Mouse (Mus musculus): Measurements from ENCODE around the gene Nr6a1. TPM values are rescaled to one million over a fixed set of nuclear protein-coding genes. Genes with fewer than 3 reads are reported as not detected.
A peak's percentile ranks its signal among the peaks of the same experiment; 100 is the strongest.

The Nr6a1 gene
- polyA plus RNA-seq, 1 experiment: 1.8 TPM

- no peak overlapping the region for H3K4me2 ChIP-seq (ENCODE audit: low read depth)
- TF ChIP-seq TCF3 (IDR thresholded peaks at IDR 0.05; ENCODE audit: insufficient read length, low read depth) (no peak), E2F4 (IDR thresholded peaks at IDR 0.05; ENCODE audit: insufficient read depth) (no peak), TCF12 (IDR thresholded peaks at IDR 0.05; ENCODE audit: insufficient read depth, poor library complexity, severe bottlenecking) (no peak), MYOG (IDR thresholded peaks at IDR 0.05; ENCODE audit: control insufficient read depth in 1 of 3, insufficient read depth in 1 of 3, insufficient read length in 2 of 3, low read depth in 2 of 3) (no peak), MYOD1 (IDR thresholded peaks at IDR 0.05; ENCODE audit: control insufficient read depth in 1 of 3, insufficient read length in 2 of 3, low read depth in 2 of 3) (no peak), CEBPB (IDR thresholded peaks at IDR 0.05; ENCODE audit: insufficient read depth, poor library complexity, severe bottlenecking) (no peak), USF1 (IDR thresholded peaks at IDR 0.05; ENCODE audit: low read depth) (no peak), REST (IDR thresholded peaks at IDR 0.05; ENCODE audit: insufficient read depth, insufficient read length) (no peak), POLR2AphosphoS2 (IDR thresholded peaks at IDR 0.05; ENCODE audit: insufficient read length, low read depth) (no peak), POLR2A (IDR thresholded peaks at IDR 0.05; ENCODE audit: insufficient read length, low read depth) (no peak), MAX (IDR thresholded peaks at IDR 0.05; ENCODE audit: low read depth) (no peak), SRF (IDR thresholded peaks at IDR 0.05; ENCODE audit: control insufficient read depth, insufficient read length, low read depth) (no peak)
- peaks cover 14% of the 10 kb centered on the region for H3K79me2 ChIP-seq (ENCODE audit: control insufficient read depth, insufficient read depth)
- H3ac ChIP-seq (ENCODE audit: control insufficient read depth, insufficient read length): no peak overlapping the region
- no peak overlapping the region for H3K4me3 ChIP-seq
- peaks cover 4% of the 10 kb centered on the region for H3K36me3 ChIP-seq (ENCODE audit: control insufficient read depth, insufficient read depth)
- no peaks in the 10 kb centered on the region for H3K27me3 ChIP-seq (ENCODE audit: control insufficient read depth, insufficient read depth, insufficient read length)
These were observed 81.2 kb downstream of the Nr6a1 start for GRCm38 (mm10) chr2:38846319-38846718.

- Histone ChIP-seq H3K36me3 (ENCODE audit: control insufficient read depth, insufficient read depth) (peaks cover 9% of the 10 kb centered on the region), H3K27me3 (ENCODE audit: control insufficient read depth, insufficient read depth, insufficient read length) (no peaks in the 10 kb centered on the region), H3K79me2 (ENCODE audit: control insufficient read depth, insufficient read depth) (peaks cover 17% of the 10 kb centered on the region), H3ac (ENCODE audit: control insufficient read depth, insufficient read length) (no peak overlapping the region), H3K4me3 (no peak overlapping the region), H3K4me2 (ENCODE audit: low read depth) (no peak overlapping the region)
- TF ChIP-seq E2F4 (IDR thresholded peaks at IDR 0.05; ENCODE audit: insufficient read depth) (no peak), MAX (IDR thresholded peaks at IDR 0.05; ENCODE audit: low read depth) (no peak), SRF (IDR thresholded peaks at IDR 0.05; ENCODE audit: control insufficient read depth, insufficient read length, low read depth) (no peak), MYOD1 (IDR thresholded peaks at IDR 0.05; ENCODE audit: control insufficient read depth in 1 of 3, insufficient read length in 2 of 3, low read depth in 2 of 3) (no peak), REST (IDR thresholded peaks at IDR 0.05; ENCODE audit: insufficient read depth, insufficient read length) (no peak)
These were observed 92.0 kb downstream of the Nr6a1 start for GRCm38 (mm10) chr2:38835489-38835888.

- no peak overlapping the region for H3ac ChIP-seq (ENCODE audit: control insufficient read depth, insufficient read length)
- H3K27me3 ChIP-seq (ENCODE audit: control insufficient read depth, insufficient read depth, insufficient read length): no peaks in the 10 kb centered on the region
- no peak overlapping the region for H3K4me2 ChIP-seq (ENCODE audit: low read depth)
- no peak overlapping the region for H3K4me3 ChIP-seq
- peaks cover 40% of the 10 kb centered on the region for H3K79me2 ChIP-seq (ENCODE audit: control insufficient read depth, insufficient read depth)
- no peak for TF ChIP-seq REST (IDR thresholded peaks at IDR 0.05; ENCODE audit: insufficient read depth, insufficient read length)
- TF ChIP-seq POLR2A (IDR thresholded peaks at IDR 0.05; ENCODE audit: insufficient read length, low read depth): no peak
- TF ChIP-seq POLR2AphosphoS2 (IDR thresholded peaks at IDR 0.05; ENCODE audit: insufficient read length, low read depth): no peak
- TF ChIP-seq MAX (IDR thresholded peaks at IDR 0.05; ENCODE audit: low read depth): no peak
- TF ChIP-seq USF1 (IDR thresholded peaks at IDR 0.05; ENCODE audit: low read depth): no peak
- TF ChIP-seq TCF3 (IDR thresholded peaks at IDR 0.05; ENCODE audit: insufficient read length, low read depth): no peak
- no peak for TF ChIP-seq E2F4 (IDR thresholded peaks at IDR 0.05; ENCODE audit: insufficient read depth)
- no peak for TF ChIP-seq SRF (IDR thresholded peaks at IDR 0.05; ENCODE audit: control insufficient read depth, insufficient read length, low read depth)
- TF ChIP-seq MYOD1 (IDR thresholded peaks at IDR 0.05; ENCODE audit: control insufficient read depth in 1 of 3, insufficient read length in 2 of 3, low read depth in 2 of 3): no peak
- TF ChIP-seq MYOG (IDR thresholded peaks at IDR 0.05; ENCODE audit: control insufficient read depth in 1 of 3, insufficient read depth in 1 of 3, insufficient read length in 2 of 3, low read depth in 2 of 3): no peak
- TF ChIP-seq TCF12 (IDR thresholded peaks at IDR 0.05; ENCODE audit: insufficient read depth, poor library complexity, severe bottlenecking): no peak
- TF ChIP-seq CEBPB (IDR thresholded peaks at IDR 0.05; ENCODE audit: insufficient read depth, poor library complexity, severe bottlenecking): no peak
- H3K36me3 ChIP-seq (ENCODE audit: control insufficient read depth, insufficient read depth): peaks cover 4% of the 10 kb centered on the region
These were observed 95.5 kb downstream of the Nr6a1 start for GRCm38 (mm10) chr2:38831976-38832375.

- H3K27me3 ChIP-seq (ENCODE audit: control insufficient read depth, insufficient read depth, insufficient read length): no peaks in the 10 kb centered on the region
- no peak overlapping the region for H3ac ChIP-seq (ENCODE audit: control insufficient read depth, insufficient read length)
- peaks cover 4% of the 10 kb centered on the region for H3K36me3 ChIP-seq (ENCODE audit: control insufficient read depth, insufficient read depth)
- TF ChIP-seq POLR2AphosphoS2 (IDR thresholded peaks at IDR 0.05; ENCODE audit: insufficient read length, low read depth): no peak
- peak; percentile 63 to 82 (median 70) for TF ChIP-seq MYOD1 (IDR thresholded peaks at IDR 0.05; ENCODE audit: control insufficient read depth in 1 of 3, insufficient read length in 2 of 3, low read depth in 2 of 3)
- TF ChIP-seq POLR2A (IDR thresholded peaks at IDR 0.05; ENCODE audit: insufficient read length, low read depth): no peak
- no peak for TF ChIP-seq MAX (IDR thresholded peaks at IDR 0.05; ENCODE audit: low read depth)
- no peak for TF ChIP-seq TCF12 (IDR thresholded peaks at IDR 0.05; ENCODE audit: insufficient read depth, poor library complexity, severe bottlenecking)
- no peak overlapping the region for H3K4me3 ChIP-seq
- peaks cover 58% of the 10 kb centered on the region for H3K79me2 ChIP-seq (ENCODE audit: control insufficient read depth, insufficient read depth)
- no peak overlapping the region for H3K4me2 ChIP-seq (ENCODE audit: low read depth)
These were observed 98.0 kb downstream of the Nr6a1 start for GRCm38 (mm10) chr2:38829521-38829920.

GRCm38 (mm10) chr2:38827801-38828306 is 99.6 kb downstream of the Nr6a1 start:
- Histone ChIP-seq H3K4me3 (no peak overlapping the region), H3ac (ENCODE audit: control insufficient read depth, insufficient read length) (no peak overlapping the region), H3K4me2 (ENCODE audit: low read depth) (no peak overlapping the region), H3K36me3 (ENCODE audit: control insufficient read depth, insufficient read depth) (peaks cover 3% of the 10 kb centered on the region), H3K79me2 (ENCODE audit: control insufficient read depth, insufficient read depth) (peaks cover 56% of the 10 kb centered on the region), H3K27me3 (ENCODE audit: control insufficient read depth, insufficient read depth, insufficient read length) (no peaks in the 10 kb centered on the region)
- no peak for TF ChIP-seq MYOD1 (IDR thresholded peaks at IDR 0.05; ENCODE audit: control insufficient read depth in 1 of 3, insufficient read length in 2 of 3, low read depth in 2 of 3)
- no peak for TF ChIP-seq USF1 (IDR thresholded peaks at IDR 0.05; ENCODE audit: low read depth)
- no peak for TF ChIP-seq CEBPB (IDR thresholded peaks at IDR 0.05; ENCODE audit: insufficient read depth, poor library complexity, severe bottlenecking)
- no peak for TF ChIP-seq POLR2A (IDR thresholded peaks at IDR 0.05; ENCODE audit: insufficient read length, low read depth)
- TF ChIP-seq E2F4 (IDR thresholded peaks at IDR 0.05; ENCODE audit: insufficient read depth): no peak
- TF ChIP-seq MAX (IDR thresholded peaks at IDR 0.05; ENCODE audit: low read depth): no peak
- no peak for TF ChIP-seq SRF (IDR thresholded peaks at IDR 0.05; ENCODE audit: control insufficient read depth, insufficient read length, low read depth)
- TF ChIP-seq TCF12 (IDR thresholded peaks at IDR 0.05; ENCODE audit: insufficient read depth, poor library complexity, severe bottlenecking): no peak
- no peak for TF ChIP-seq REST (IDR thresholded peaks at IDR 0.05; ENCODE audit: insufficient read depth, insufficient read length)
- no peak for TF ChIP-seq MYOG (IDR thresholded peaks at IDR 0.05; ENCODE audit: control insufficient read depth in 1 of 3, insufficient read depth in 1 of 3, insufficient read length in 2 of 3, low read depth in 2 of 3)
- no peak for TF ChIP-seq POLR2AphosphoS2 (IDR thresholded peaks at IDR 0.05; ENCODE audit: insufficient read length, low read depth)
- no peak for TF ChIP-seq TCF3 (IDR thresholded peaks at IDR 0.05; ENCODE audit: insufficient read length, low read depth)

Data from myocyte (in vitro differentiated cells).